Mouse (Mus musculus): Measurements from ENCODE around the gene Nrap. TPM values are rescaled to one million over a fixed set of nuclear protein-coding genes. Genes with fewer than 3 reads are reported as not detected.
A peak's percentile ranks its signal among the peaks of the same experiment; 100 is the strongest.

Nrap gene
- polyA plus RNA-seq, 1 experiment from 2014 or later, result 0.10 TPM

- 61% methylated on average over 16 of the region's 16 CpGs for WGBS (ENCODE audit: insufficient replicate concordance)
- Histone ChIP-seq H3K9ac (0 out of 2 replicates have a peak overlapping the region, but pooled peaks have one; percentile 12), H3K9me3 (replicated peaks) (no peaks in the 10 kb centered on the region), H3K27me3 (replicated peaks) (no peaks in the 10 kb centered on the region), H3K4me1 (peaks cover 95% of the 10 kb centered on the region), H3K4me2 (no peak overlapping the region), H3K36me3 (no peaks in the 10 kb centered on the region), H3K4me3 (no peak overlapping the region), H3K27ac (peak overlapping the region; percentile 85)
- no peak for ATAC-seq
Measured at GRCm38 (mm10) chr19:56395183-56395935, 5.5 kb upstream of the Nrap start.

- Histone ChIP-seq H3K4me3 (no peak overlapping the region), H3K4me1 (peaks cover 85% of the 10 kb centered on the region), H3K9me3 (replicated peaks) (no peaks in the 10 kb centered on the region)
Measured at GRCm38 (mm10) chr19:56393311-56393866, 3.6 kb upstream of the Nrap start.

DNA sequence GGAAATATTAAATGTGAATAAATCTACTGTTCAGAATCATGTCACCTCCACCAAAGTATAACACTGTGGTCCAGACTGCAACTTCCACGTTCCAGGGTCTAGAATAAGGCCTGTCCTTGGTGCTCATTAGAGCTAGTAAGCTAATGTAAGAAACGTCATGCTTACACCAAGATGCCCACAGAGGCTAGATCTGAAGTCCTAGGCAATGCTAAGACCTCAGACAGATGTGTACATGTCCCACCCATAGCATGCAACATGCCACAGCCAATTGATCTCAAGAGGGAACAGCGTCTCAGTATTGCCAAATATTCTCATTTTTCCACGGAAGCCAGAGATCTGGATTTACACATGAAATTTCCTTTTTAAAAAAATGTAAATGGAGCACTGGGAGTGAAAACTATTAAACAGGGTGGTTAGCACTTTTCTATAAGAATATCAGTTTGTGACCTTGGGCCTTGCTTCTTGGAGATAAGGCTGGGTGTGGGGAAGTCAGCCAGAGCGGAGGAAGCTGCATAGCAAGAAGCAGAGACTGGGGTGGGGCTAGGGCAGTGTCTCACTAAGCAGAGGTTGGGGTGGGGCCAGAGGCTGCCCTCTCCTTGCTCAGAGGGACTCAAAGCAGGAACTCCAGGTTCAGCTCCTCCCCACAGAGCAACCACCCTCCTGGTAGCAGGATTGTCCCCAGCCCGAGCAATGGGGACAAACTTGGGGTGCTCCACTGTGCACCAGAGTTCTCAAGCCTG, 1.6 kb upstream of the Nrap start:
- 17% methylated on average over 6 of the region's 6 CpGs for WGBS (ENCODE audit: insufficient replicate concordance)
- ATAC-seq, result peak; percentile 99
- peak overlapping the region; percentile 62 for H3K9ac ChIP-seq
- H3K4me1 ChIP-seq, result peaks cover 78% of the 10 kb centered on the region
- H3K36me3 ChIP-seq, result no peaks in the 10 kb centered on the region
- H3K4me3 ChIP-seq, result peak overlapping the region; percentile 31
- H3K27me3 ChIP-seq (replicated peaks), result no peaks in the 10 kb centered on the region
- H3K4me2 ChIP-seq, result peak overlapping the region; percentile 68
- H3K9me3 ChIP-seq (replicated peaks), result no peaks in the 10 kb centered on the region
- H3K27ac ChIP-seq, result peak overlapping the region; percentile 90

More at GRCm38 (mm10) chr19:56393311-56393866, 3.6 kb upstream of the Nrap start:
- 61% methylated on average over 9 of the region's 9 CpGs for WGBS (ENCODE audit: insufficient replicate concordance)
- Histone ChIP-seq H3K27ac (peak overlapping the region; percentile 59), H3K36me3 (no peaks in the 10 kb centered on the region), H3K9ac (no peak overlapping the region), H3K4me2 (no peak overlapping the region), H3K27me3 (replicated peaks) (no peaks in the 10 kb centered on the region)
- ATAC-seq, result no peak

DNA sequence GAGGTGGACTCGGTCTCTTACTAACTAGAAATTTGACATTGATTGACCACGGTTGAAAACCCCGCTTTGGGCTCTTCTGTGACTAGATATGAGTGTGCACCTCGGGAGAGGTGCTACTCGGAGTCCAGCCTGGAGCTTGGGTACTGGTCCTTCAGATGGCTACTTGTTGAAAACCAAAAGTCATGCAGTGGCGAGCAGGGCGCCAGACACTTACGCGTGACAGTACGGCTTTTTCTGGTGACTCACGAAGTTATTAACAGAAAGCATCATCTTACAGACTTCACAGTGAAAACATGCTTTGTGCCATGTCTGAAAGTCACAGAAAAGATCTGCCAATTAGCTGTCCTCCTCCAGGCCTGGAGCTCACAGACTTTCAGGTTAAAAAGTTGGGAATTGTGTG, 661 bp downstream of the Nrap start:
- H3K36me3 ChIP-seq, result no peaks in the 10 kb centered on the region
- H3K4me1 ChIP-seq, result peaks cover 55% of the 10 kb centered on the region
- no peak for ATAC-seq
- no peak overlapping the region for H3K9ac ChIP-seq
- H3K4me3 ChIP-seq, result no peak overlapping the region
- no peaks in the 10 kb centered on the region for H3K9me3 ChIP-seq (replicated peaks)
- H3K27ac ChIP-seq, result no peak overlapping the region
- no peak overlapping the region for H3K4me2 ChIP-seq
- no peaks in the 10 kb centered on the region for H3K27me3 ChIP-seq (replicated peaks)
- WGBS (ENCODE audit: insufficient replicate concordance), result 71% methylated on average over 11 of the region's 11 CpGs

DNA sequence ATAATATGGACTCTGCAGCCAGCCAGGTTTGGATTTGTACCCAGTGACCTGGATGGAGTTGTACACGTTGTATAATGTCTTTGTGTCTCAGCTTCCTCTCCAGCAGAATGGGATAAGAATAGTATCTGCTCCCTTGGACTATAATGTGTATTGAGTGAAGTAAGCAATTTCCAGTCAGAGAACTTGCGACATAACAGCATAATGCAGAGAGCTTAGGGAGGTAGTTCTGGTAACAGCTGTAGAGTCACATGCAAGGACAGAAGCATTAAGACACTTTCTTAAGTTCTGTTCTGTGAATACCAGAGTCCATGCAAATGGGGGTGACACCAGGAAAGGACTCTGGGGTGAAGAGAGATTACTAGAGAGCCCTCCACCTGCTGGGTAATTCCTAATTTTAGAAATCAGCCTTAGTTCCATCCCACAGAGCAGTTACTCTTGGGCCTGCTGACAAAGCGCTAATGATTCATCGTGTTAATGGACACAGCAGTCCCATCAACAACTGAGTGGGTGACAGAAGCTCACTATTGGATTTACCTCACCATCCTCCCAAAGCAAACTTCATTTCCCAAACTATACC, 2.0 kb downstream of the Nrap start:
- Histone ChIP-seq H3K27ac (no peak overlapping the region), H3K9me3 (replicated peaks) (no peaks in the 10 kb centered on the region), H3K4me3 (no peak overlapping the region), H3K9ac (no peak overlapping the region), H3K36me3 (no peaks in the 10 kb centered on the region), H3K27me3 (replicated peaks) (no peaks in the 10 kb centered on the region), H3K4me1 (peaks cover 43% of the 10 kb centered on the region), H3K4me2 (no peak overlapping the region)
- 69% methylated on average over 4 of the region's 4 CpGs for WGBS (ENCODE audit: insufficient replicate concordance)
- ATAC-seq, result no peak

GRCm38 (mm10) chr19:56386095-56386494, 3.7 kb downstream of the Nrap start:
- 79% methylated on average over 10 of the region's 10 CpGs for WGBS (ENCODE audit: insufficient replicate concordance)
- no peak overlapping the region for H3K4me2 ChIP-seq
- peaks cover 32% of the 10 kb centered on the region for H3K4me1 ChIP-seq
- no peak overlapping the region for H3K27ac ChIP-seq
- peaks cover under 1% of the 10 kb centered on the region; the same call in 1 of the 2 replicates for H3K27me3 ChIP-seq (replicated peaks)
- no peak overlapping the region for H3K4me3 ChIP-seq
- no peaks in the 10 kb centered on the region for H3K36me3 ChIP-seq
- ATAC-seq, result no peak
- no peaks in the 10 kb centered on the region for H3K9me3 ChIP-seq (replicated peaks)
- no peak overlapping the region for H3K9ac ChIP-seq

- Histone ChIP-seq H3K4me1 (peaks cover 32% of the 10 kb centered on the region), H3K9me3 (replicated peaks) (no peaks in the 10 kb centered on the region), H3K9ac (no peak overlapping the region), H3K4me2 (no peak overlapping the region), H3K27me3 (replicated peaks) (peaks cover 4% of the 10 kb centered on the region; the same call in 1 of the 2 replicates), H3K36me3 (no peaks in the 10 kb centered on the region), H3K4me3 (no peak overlapping the region), H3K27ac (no peak overlapping the region)
- no peak for ATAC-seq
- 78% methylated on average over 5 of the region's 5 CpGs for WGBS (ENCODE audit: insufficient replicate concordance)
Measured at GRCm38 (mm10) chr19:56385546-56385945, 4.3 kb downstream of the Nrap start.

DNA sequence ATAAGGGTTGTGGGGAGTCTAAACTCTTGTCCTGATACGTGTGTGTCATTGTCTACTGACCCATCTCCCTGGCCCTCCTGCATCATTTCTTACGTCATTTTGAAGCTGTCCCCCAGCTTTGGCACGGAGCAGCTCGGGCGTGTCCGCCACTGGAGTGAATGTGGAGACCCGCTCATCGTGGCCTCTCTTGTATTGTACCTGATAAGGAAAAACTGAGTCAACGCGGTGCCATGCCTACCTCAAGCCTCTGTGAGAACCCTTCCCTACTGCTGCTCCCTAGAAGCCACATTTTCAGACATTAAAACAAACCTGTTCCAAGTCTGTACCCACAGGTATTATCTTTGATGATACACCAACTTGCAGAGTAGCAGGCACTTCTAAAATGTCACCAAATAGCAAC, 8.4 kb downstream of the Nrap start:
- 25% methylated on average over 10 of the region's 10 CpGs for WGBS (ENCODE audit: insufficient replicate concordance)
- ATAC-seq, result 0 out of 2 replicates have a peak, but pooled peaks have one; percentile 40
- Histone ChIP-seq H3K9me3 (replicated peaks) (no peaks in the 10 kb centered on the region), H3K4me3 (no peak overlapping the region), H3K4me2 (peak overlapping the region; percentile 15; the same call in 1 of the 2 replicates), H3K9ac (no peak overlapping the region), H3K4me1 (peaks cover 31% of the 10 kb centered on the region), H3K27me3 (replicated peaks) (peaks cover 4% of the 10 kb centered on the region; the same call in 1 of the 2 replicates), H3K36me3 (no peaks in the 10 kb centered on the region), H3K27ac (no peak overlapping the region)

DNA sequence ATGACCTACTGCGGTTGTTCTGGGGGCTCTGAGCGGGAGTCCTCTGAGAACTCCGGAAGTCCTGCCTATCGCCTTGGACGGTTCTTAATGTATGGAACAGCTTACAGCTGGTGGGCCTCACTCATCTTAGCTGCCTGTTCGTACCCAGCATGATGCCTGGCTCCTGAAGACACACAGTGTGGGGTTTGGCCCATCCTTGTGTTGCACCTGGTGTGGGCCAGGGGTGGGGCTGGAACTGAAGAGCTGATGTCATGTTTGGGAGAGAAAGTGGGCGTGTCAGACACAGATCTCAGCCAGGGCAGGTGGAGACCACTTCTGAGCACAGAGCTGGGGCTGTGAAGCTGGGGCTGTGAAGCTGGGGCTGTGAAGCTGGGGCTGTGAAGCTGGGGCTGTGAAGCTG, 9.5 kb downstream of the Nrap start:
- ATAC-seq, result peak; percentile 64; the same call in 1 of the 2 replicates
- H3K4me1 ChIP-seq, result peaks cover 31% of the 10 kb centered on the region
- H3K4me2 ChIP-seq, result no peak overlapping the region
- H3K27ac ChIP-seq, result no peak overlapping the region
- peaks cover 4% of the 10 kb centered on the region; the same call in 1 of the 2 replicates for H3K27me3 ChIP-seq (replicated peaks)
- no peaks in the 10 kb centered on the region for H3K36me3 ChIP-seq
- H3K4me3 ChIP-seq, result no peak overlapping the region
- H3K9me3 ChIP-seq (replicated peaks), result no peaks in the 10 kb centered on the region
- no peak overlapping the region for H3K9ac ChIP-seq
- 71% methylated on average over 7 of the region's 7 CpGs for WGBS (ENCODE audit: insufficient replicate concordance)

- Histone ChIP-seq H3K4me3 (no peak overlapping the region), H3K9me3 (replicated peaks) (no peaks in the 10 kb centered on the region), H3K4me1 (peaks cover 31% of the 10 kb centered on the region), H3K4me2 (no peak overlapping the region), H3K9ac (no peak overlapping the region), H3K27ac (no peak overlapping the region), H3K27me3 (replicated peaks) (peaks cover 4% of the 10 kb centered on the region; the same call in 1 of the 2 replicates), H3K36me3 (no peaks in the 10 kb centered on the region)
- WGBS (ENCODE audit: insufficient replicate concordance), result 61% methylated on average over 13 of the region's 13 CpGs
- ATAC-seq, result peak; percentile 13; the same call in 1 of the 2 replicates
Measured at GRCm38 (mm10) chr19:56378554-56379172, 11.2 kb downstream of the Nrap start.

DNA sequence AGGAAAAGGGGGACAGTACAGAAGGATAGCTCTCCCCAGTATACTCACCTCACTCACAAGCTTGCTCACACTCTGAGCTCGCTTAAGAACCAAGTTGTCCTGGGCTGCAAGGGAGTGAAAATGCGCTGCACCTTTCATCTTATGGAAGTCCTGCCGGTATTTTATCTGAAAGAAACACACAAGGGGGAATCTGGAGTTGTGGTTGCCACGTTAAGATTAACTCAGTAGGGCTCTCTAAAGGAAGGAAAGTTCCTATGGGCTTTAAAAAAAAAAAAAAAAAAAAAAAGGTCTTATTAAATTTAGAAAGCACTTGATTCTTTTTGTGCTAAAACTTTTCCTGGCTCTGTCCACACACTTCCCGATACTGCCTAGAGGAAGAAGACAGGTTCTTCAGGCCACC, 11.8 kb downstream of the Nrap start:
- H3K4me3 ChIP-seq, result no peak overlapping the region
- no peak overlapping the region for H3K4me2 ChIP-seq
- peaks cover 4% of the 10 kb centered on the region; the same call in 1 of the 2 replicates for H3K27me3 ChIP-seq (replicated peaks)
- no peak overlapping the region for H3K27ac ChIP-seq
- H3K9ac ChIP-seq, result no peak overlapping the region
- H3K4me1 ChIP-seq, result peaks cover 31% of the 10 kb centered on the region
- 41% methylated on average over 5 of the region's 5 CpGs for WGBS (ENCODE audit: insufficient replicate concordance)
- ATAC-seq, result no peak
- H3K9me3 ChIP-seq (replicated peaks), result no peaks in the 10 kb centered on the region
- no peaks in the 10 kb centered on the region for H3K36me3 ChIP-seq
